Mouse (Mus musculus) heart, embryonic 12.5 days (tissue): ENCODE results near the gene Ilvbl. TPM values are rescaled to one million over a fixed set of nuclear protein-coding genes. Genes with fewer than 3 reads are reported as not detected.

ENCODE experiments used
- ATAC-seq: fragments of 200-750 bp; cut with Nextera tagmentation; 2 replicates; pipeline ENCODE4 v1.8.0; 2017; ENCODE audit warnings: moderate TSS enrichment, moderate library complexity; ENCODE audit not compliant: insufficient number of reproducible peaks, low FRiP score
- H3K27ac ChIP-seq: fragments of 300-500 bp; sonication (generic); 2 replicates; pipeline ENCODE4 v1.5.1; 2016; ENCODE audit warnings: mild to moderate bottlenecking, moderate library complexity; ENCODE audit not compliant: poor library complexity, severe bottlenecking
- H3K27me3 ChIP-seq: fragments of 300-500 bp; sonication (generic); replicated peaks from 2 replicates; pipeline ENCODE4 v1.6.1; 2016; ENCODE audit warnings: mild to moderate bottlenecking, moderate library complexity
- H3K36me3 ChIP-seq: fragments of 300-500 bp; sonication (generic); 2 replicates; pipeline ENCODE4 v1.6.1; 2016; ENCODE audit warnings: mild to moderate bottlenecking, moderate library complexity
- H3K4me1 ChIP-seq: fragments of 300-500 bp; sonication (generic); replicated peaks from 2 replicates; pipeline ENCODE4 v1.6.1; 2016; ENCODE audit warnings: mild to moderate bottlenecking
- H3K4me2 ChIP-seq: fragments of 300-500 bp; sonication (generic); 2 replicates; pipeline ENCODE4 v1.6.1; 2016; ENCODE audit warnings: mild to moderate bottlenecking, moderate library complexity
- H3K4me3 ChIP-seq: fragments of 300-500 bp; sonication (generic); 2 replicates; pipeline ENCODE4 v1.5.1; 2016; ENCODE audit warnings: mild to moderate bottlenecking
- H3K9ac ChIP-seq: fragments of 300-500 bp; sonication (generic); 2 replicates; pipeline ENCODE4 v1.6.1; 2016; ENCODE audit warnings: mild to moderate bottlenecking, moderate library complexity
- H3K9me3 ChIP-seq: fragments of 300-500 bp; sonication (generic); replicated peaks from 2 replicates; pipeline ENCODE4 v1.6.1; 2016; ENCODE audit warnings: mild to moderate bottlenecking, moderate library complexity
- WGBS: fragments of 180-500 bp; shearing (Covaris S2); methylation state at CpG from one replicate; pipeline ENCODE4 v1.1.7; 2016; 5-methylcytosine and 5-hydroxymethylcytosine counted together
- microRNA-seq: library from miRNA; unstranded; fragments of <30 nt; microRNA quantifications from one replicate; pipeline ENCODE4, GENCODE M21; 2017
- polyA plus RNA-seq: library from polyadenylated mRNA; unstranded; fragments of >200 nt; fragmentation: Nextera tagmentation; extraction: Ambion mirVana; gene quantifications from 2 replicates; pipeline ENCODE4 v1.2.1, GENCODE M21; 2016

Gene Ilvbl
- polyA plus RNA-seq, 1 experiment from 2014 or later: 47.6 TPM

GRCm38 (mm10) chr10:78630194-78630593, 56.0 kb downstream of the Ilvbl start:
- H3K4me2 ChIP-seq: no peak overlapping the region
- no peaks in the 10 kb centered on the region for H3K9me3 ChIP-seq
- WGBS: 74% methylated on average over 4 of the region's 4 CpGs
- no peak overlapping the region for H3K4me3 ChIP-seq
- ATAC-seq: no peak
- H3K27ac ChIP-seq: no peak overlapping the region
- no peaks in the 10 kb centered on the region; the same call in 1 of the 2 replicates for H3K27me3 ChIP-seq
- no peak overlapping the region for H3K9ac ChIP-seq
- no peaks in the 10 kb centered on the region for H3K36me3 ChIP-seq
- no peaks in the 10 kb centered on the region for H3K4me1 ChIP-seq

- WGBS: 14% methylated on average over 6 of the region's 6 CpGs
Measured at GRCm38 (mm10) chr10:78632311-78632710, 58.2 kb downstream of the Ilvbl start.

More at GRCm38 (mm10) chr10:78632311-78632710, 58.2 kb downstream of the Ilvbl start:
- no peaks in the 10 kb centered on the region for H3K9me3 ChIP-seq
- no peak overlapping the region for H3K27ac ChIP-seq
- no peak overlapping the region for H3K4me3 ChIP-seq
- no peaks in the 10 kb centered on the region for H3K4me1 ChIP-seq
- H3K27me3 ChIP-seq: no peaks in the 10 kb centered on the region
- H3K4me2 ChIP-seq: no peak overlapping the region
- ATAC-seq: no peak
- H3K9ac ChIP-seq: no peak overlapping the region
- H3K36me3 ChIP-seq: no peaks in the 10 kb centered on the region

Small RNA genes within 50 kb of the gene (microRNA-seq; reads per million reads assigned to microRNA genes)
- gene Gm27541: not detected

Other genes with a start within 250 kb of the Ilvbl start
- gene Agpat3, start 221.9 kb upstream of the Ilvbl start, polyA plus RNA-seq: 46.1 and 48.7 TPM in 2 replicates
- 232 and 254 TPM in 2 replicates for gene Rrp1, start 161.3 kb upstream of the Ilvbl start, polyA plus RNA-seq
- 119 and 123 TPM in 2 replicates for gene Cstb, start 148.7 kb upstream of the Ilvbl start, polyA plus RNA-seq
- gene Pdxk, start 109.4 kb upstream of the Ilvbl start, polyA plus RNA-seq: 5.4 and 5.5 TPM in 2 replicates
- gene Olfr1358, start 56.9 kb upstream of the Ilvbl start, polyA plus RNA-seq: not detected in 2 replicates
- gene Syde1, start 17.6 kb downstream of the Ilvbl start, polyA plus RNA-seq: 14.2 and 15.3 TPM in 2 replicates
- gene Olfr1357, start 43.7 kb downstream of the Ilvbl start, polyA plus RNA-seq: not detected in 2 replicates
- not detected in 2 replicates for gene Casp14, start 143.9 kb downstream of the Ilvbl start, polyA plus RNA-seq
- gene Ccdc105, start 178.7 kb downstream of the Ilvbl start, polyA plus RNA-seq: not detected in 2 replicates
- 0.66 and 0.72 TPM in 2 replicates for gene Slc1a6, start 206.2 kb downstream of the Ilvbl start, polyA plus RNA-seq